Mouse (Mus musculus): Measurements from ENCODE around the gene Ctsd. TPM values are rescaled to one million over a fixed set of nuclear protein-coding genes. Genes with fewer than 3 reads are reported as not detected.

The Ctsd gene
- total and polyA plus RNA-seq, 3 experiments, result 61.2 to 107 (median 104) TPM

DNA sequence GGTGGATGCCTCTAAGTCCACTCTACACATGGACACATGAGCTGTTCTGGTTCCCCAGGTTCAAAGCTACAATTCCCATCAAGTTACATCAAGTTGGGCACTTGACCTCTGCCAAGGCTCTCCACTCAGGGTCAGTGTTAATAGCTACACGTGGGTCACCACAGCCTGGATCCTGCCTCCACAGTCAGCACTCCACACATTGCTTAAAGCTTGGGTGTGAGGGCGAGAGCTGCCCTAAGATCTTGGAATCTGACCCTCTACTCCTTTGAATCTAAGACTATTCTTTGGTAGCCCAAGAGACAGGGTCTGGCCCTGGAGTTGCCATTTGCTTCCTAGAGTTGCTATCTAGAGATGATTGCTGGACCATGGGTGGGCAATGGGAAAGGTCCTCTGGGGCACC, 902 bp upstream of the Ctsd start:
- Histone ChIP-seq H3K27ac (ENCODE audit: insufficient read depth, low read depth) (no peak overlapping the region), H3K9ac (ENCODE audit: insufficient read depth, low read depth) (no peak overlapping the region), H3K36me3 (replicated peaks in 1 of 2; ENCODE audit: control insufficient read depth in 1 of 2, insufficient read depth in 1 of 2, low read length in 1 of 2) (peaks cover 13 to 23% of the 10 kb centered on the region in 2 experiments), H3K27me3 (replicated peaks) (no peaks in the 10 kb centered on the region), H3K79me2 (replicated peaks; ENCODE audit: control insufficient read depth, extremely low read depth, insufficient read depth, poor library complexity, severe bottlenecking) (peaks cover 9% of the 10 kb centered on the region), H3K4me2 (ENCODE audit: insufficient read depth, low read depth, poor library complexity, severe bottlenecking) (no peak overlapping the region), H3K4me1 (ENCODE audit: control insufficient read depth in 1 of 2, insufficient read depth in 2 of 2) (peaks cover 26 to 53% of the 10 kb centered on the region in 2 experiments), H3K9me3 (replicated peaks; ENCODE audit: low read length) (no peaks in the 10 kb centered on the region), H3K4me3 (replicated peaks in 1 of 3; ENCODE audit: low read depth in 2 of 3, low read length in 2 of 3, poor library complexity in 1 of 3) (no peak overlapping the region)
- in situ Hi-C loops (cut with MboI; ENCODE audit: low pct_ligation_motif_present, low pct_unique_long_range_greater_than_20kb, low sequenced_read_pairs) (loop anchor here (5.0 kb wide), 1 partner anchor 36 kb away; no protein-coding TSS in a partner anchor), dilution Hi-C loops (cut with MboI; ENCODE audit: extremely low pct_ligation_motif_present, extremely low pct_unique_long_range_greater_than_20kb, low sequenced_read_pairs) (no loop called here)
- no peak for TF ChIP-seq IRF4 (IDR thresholded peaks at IDR 0.05; ENCODE audit: low read depth, low read length)
- no peak for TF ChIP-seq POLR2AphosphoS2 (IDR thresholded peaks at IDR 0.05; ENCODE audit: low read depth, low read length)
- TF ChIP-seq JUN (IDR thresholded peaks at IDR 0.05; ENCODE audit: insufficient read depth, low read depth, low read length), result no peak
- TF ChIP-seq MXI1 (IDR thresholded peaks at IDR 0.05; ENCODE audit: low read depth, low read length), result no peak
- TF ChIP-seq CTCF (conservative IDR thresholded peaks at IDR 0.05 in 1 of 2, IDR thresholded peaks at IDR 0.05 in 1 of 2; ENCODE audit: low read depth in 2 of 2, low read length in 2 of 2), result no peak
- TF ChIP-seq POLR2A (IDR thresholded peaks at IDR 0.05; ENCODE audit: low read depth, low read length), result no peak
- TF ChIP-seq JUND (conservative IDR thresholded peaks at IDR 0.05; ENCODE audit: low read depth, low read length), result no peak
- TF ChIP-seq E2F4 (IDR thresholded peaks at IDR 0.05; ENCODE audit: insufficient replicate concordance, low read depth, low read length), result no peak
- TF ChIP-seq ZNF384 (IDR thresholded peaks at IDR 0.05; ENCODE audit: low read depth, low read length), result no peak
- TF ChIP-seq ZKSCAN1 (IDR thresholded peaks at IDR 0.05; ENCODE audit: borderline replicate concordance, low read depth, low read length), result no peak
- TF ChIP-seq CHD1 (IDR thresholded peaks at IDR 0.05; ENCODE audit: low read depth, low read length), result no peak
- no peak for TF ChIP-seq RCOR1 (conservative IDR thresholded peaks at IDR 0.05; ENCODE audit: low read depth, low read length)
- TF ChIP-seq MAZ (IDR thresholded peaks at IDR 0.05; ENCODE audit: low read depth, low read length), result no peak
- TF ChIP-seq CHD2 (IDR thresholded peaks at IDR 0.05; ENCODE audit: low read length), result no peak
- no peak for TF ChIP-seq KAT2A (IDR thresholded peaks at IDR 0.05; ENCODE audit: insufficient replicate concordance, low read length)
- no peak for TF ChIP-seq USF1 (IDR thresholded peaks at IDR 0.05; ENCODE audit: low read depth, low read length)
- no peak for TF ChIP-seq SIN3A (IDR thresholded peaks at IDR 0.05; ENCODE audit: low read length)
- TF ChIP-seq PAX5 (IDR thresholded peaks at IDR 0.05; ENCODE audit: low read length), result no peak
- TF ChIP-seq MYC (IDR thresholded peaks at IDR 0.05; ENCODE audit: low read depth, low read length), result no peak
- no peak for DNase-seq (ENCODE audit: extremely low read depth)

DNA sequence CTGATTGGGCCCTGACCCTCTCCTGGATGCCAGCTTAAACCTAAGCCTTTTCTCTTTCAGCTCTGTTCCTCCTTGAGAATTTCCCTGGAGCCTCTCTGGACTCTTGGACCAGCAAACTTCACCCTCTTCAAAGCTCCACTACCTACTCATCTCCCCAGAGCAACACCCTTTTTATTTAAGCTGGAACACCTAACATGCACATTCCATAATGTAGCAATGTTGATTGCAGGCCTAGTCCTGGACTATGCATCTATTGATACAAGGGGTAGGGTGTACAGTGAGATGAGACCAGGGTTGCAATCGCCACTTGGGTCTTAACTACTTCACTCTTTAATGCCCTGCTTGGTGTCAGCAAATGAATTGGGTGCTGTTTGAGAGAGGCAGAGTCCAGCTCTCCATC, 360 bp upstream of the Ctsd start:
- H3K9ac ChIP-seq (ENCODE audit: insufficient read depth, low read depth), result peak overlapping the region; percentile 50; the same call in 1 of the 2 replicates
- H3K27me3 ChIP-seq (replicated peaks), result no peaks in the 10 kb centered on the region
- H3K36me3 ChIP-seq (replicated peaks in 1 of 2; ENCODE audit: control insufficient read depth in 1 of 2, insufficient read depth in 1 of 2, low read length in 1 of 2), result peaks cover 19 to 28% of the 10 kb centered on the region in 2 experiments
- no peak for TF ChIP-seq KAT2A (IDR thresholded peaks at IDR 0.05; ENCODE audit: insufficient replicate concordance, low read length)
- no peak for TF ChIP-seq IRF4 (IDR thresholded peaks at IDR 0.05; ENCODE audit: low read depth, low read length)
- no peak for TF ChIP-seq MAZ (IDR thresholded peaks at IDR 0.05; ENCODE audit: low read depth, low read length)
- TF ChIP-seq ZNF384 (IDR thresholded peaks at IDR 0.05; ENCODE audit: low read depth, low read length), result no peak
- no peak for TF ChIP-seq E2F4 (IDR thresholded peaks at IDR 0.05; ENCODE audit: insufficient replicate concordance, low read depth, low read length)
- no peak for TF ChIP-seq PAX5 (IDR thresholded peaks at IDR 0.05; ENCODE audit: low read length)
- no peak for TF ChIP-seq RCOR1 (conservative IDR thresholded peaks at IDR 0.05; ENCODE audit: low read depth, low read length)
- no peak for TF ChIP-seq EP300 (IDR thresholded peaks at IDR 0.05; ENCODE audit: low read length)
- no peak; the same call in 1 of the 2 replicates for TF ChIP-seq ZMIZ1 (IDR thresholded peaks at IDR 0.05; ENCODE audit: low read depth, low read length)
- TF ChIP-seq ETS1 (conservative IDR thresholded peaks at IDR 0.05; ENCODE audit: low read depth, low read length), result no peak
- TF ChIP-seq POLR2A (IDR thresholded peaks at IDR 0.05; ENCODE audit: low read depth, low read length), result no peak
- TF ChIP-seq MYC (IDR thresholded peaks at IDR 0.05; ENCODE audit: low read depth, low read length), result no peak
- no peak for TF ChIP-seq POLR2AphosphoS2 (IDR thresholded peaks at IDR 0.05; ENCODE audit: low read depth, low read length)
- DNase-seq (ENCODE audit: extremely low read depth), result no peak
- no peak overlapping the region for H3K27ac ChIP-seq (ENCODE audit: insufficient read depth, low read depth)
- peaks cover 21 to 48% of the 10 kb centered on the region in 2 experiments for H3K4me1 ChIP-seq (ENCODE audit: control insufficient read depth in 1 of 2, insufficient read depth in 2 of 2)
- in situ Hi-C loops (cut with MboI; ENCODE audit: low pct_ligation_motif_present, low pct_unique_long_range_greater_than_20kb, low sequenced_read_pairs), result loop anchor here (5.0 kb wide), 1 partner anchor 36 kb away; no protein-coding TSS in a partner anchor
- dilution Hi-C loops (cut with MboI; ENCODE audit: extremely low pct_ligation_motif_present, extremely low pct_unique_long_range_greater_than_20kb, low sequenced_read_pairs), result no loop called here
- H3K79me2 ChIP-seq (replicated peaks; ENCODE audit: control insufficient read depth, extremely low read depth, insufficient read depth, poor library complexity, severe bottlenecking), result peaks cover 9% of the 10 kb centered on the region
- no peaks in the 10 kb centered on the region for H3K9me3 ChIP-seq (replicated peaks; ENCODE audit: low read length)
- peak overlapping the region; percentile 76 to 80 (median 77) for H3K4me3 ChIP-seq (replicated peaks in 1 of 3; ENCODE audit: low read depth in 2 of 3, low read length in 2 of 3, poor library complexity in 1 of 3)
- peak overlapping the region; percentile 22; the same call in 1 of the 2 replicates for H3K4me2 ChIP-seq (ENCODE audit: insufficient read depth, low read depth, poor library complexity, severe bottlenecking)

Data from CH12.LX (cell line).